Mouse (Mus musculus) cortical plate, adult 2 months (tissue): Measurements from ENCODE around the gene Anapc4. TPM values are rescaled to one million over a fixed set of nuclear protein-coding genes. Genes with fewer than 3 reads are reported as not detected.
A peak's percentile ranks its signal among the peaks of the same experiment; 100 is the strongest.

Experiments
- H3K27ac ChIP-seq: fragments of 200-500 bp; 2 replicates; pipeline ENCODE4 v1.5.1; 2012; ENCODE audit warnings: low read length, control low read depth, inconsistent platforms; ENCODE audit not compliant: insufficient read depth
- H3K4me1 ChIP-seq: fragments of 200-500 bp; 2 replicates; pipeline ENCODE4 v1.6.1; 2011; ENCODE audit warnings: low read length; ENCODE audit not compliant: control insufficient read depth, insufficient read depth
- H3K4me3 ChIP-seq: fragments of 200-500 bp; 2 replicates; pipeline ENCODE4 v1.5.1; 2011; ENCODE audit warnings: mild to moderate bottlenecking, low read length, control low read depth; ENCODE audit not compliant: insufficient read depth
- CTCF ChIP-seq: fragments of 200-500 bp; IDR thresholded peaks from 2 replicates; pipeline ENCODE4 v1.5.1; 2011; ENCODE audit warnings: mild to moderate bottlenecking, control low read depth, low read length; ENCODE audit not compliant: insufficient read depth; ENCODE audit errors: extremely low read depth
- POLR2A ChIP-seq: fragments of 200-500 bp; IDR thresholded peaks from 2 replicates; pipeline ENCODE4 v1.6.1; 2011; ENCODE audit warnings: mild to moderate bottlenecking, low read length, control low read depth; ENCODE audit not compliant: insufficient read depth; ENCODE audit errors: extremely low read depth
- polyA plus RNA-seq: library from polyadenylated mRNA; depleted of rRNA; stranded (reverse); fragments of >200 nt; gene quantifications from 2 replicates; pipeline ENCODE4 v1.2.3, GENCODE M21; 2012

The Anapc4 gene
- polyA plus RNA-seq, 1 experiment: 98.5 TPM

DNA sequence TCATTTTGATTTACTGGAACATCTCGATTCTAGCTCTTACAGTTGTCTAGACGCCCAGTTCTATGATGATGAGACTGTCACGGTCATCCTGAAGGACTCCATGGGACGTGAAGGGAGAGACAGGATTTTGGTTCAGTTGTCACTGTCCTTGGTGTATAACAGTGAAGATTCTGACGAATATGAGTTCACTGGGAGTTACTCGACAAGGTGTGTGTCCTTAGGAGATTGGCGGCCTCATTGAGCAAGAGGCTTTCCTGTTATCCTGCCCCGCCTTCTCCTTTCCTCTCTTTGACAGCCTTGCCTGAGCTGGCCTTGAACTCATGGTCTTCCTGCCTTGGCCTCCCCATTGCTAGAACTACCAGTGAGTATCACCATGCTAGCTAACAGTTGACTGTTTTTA, 30.6 kb downstream of the Anapc4 start:
- H3K4me3 ChIP-seq: no peak overlapping the region
- no peak overlapping the region for H3K27ac ChIP-seq
- TF ChIP-seq CTCF: no peak
- TF ChIP-seq POLR2A: no peak
- H3K4me1 ChIP-seq: no peaks in the 10 kb centered on the region

DNA sequence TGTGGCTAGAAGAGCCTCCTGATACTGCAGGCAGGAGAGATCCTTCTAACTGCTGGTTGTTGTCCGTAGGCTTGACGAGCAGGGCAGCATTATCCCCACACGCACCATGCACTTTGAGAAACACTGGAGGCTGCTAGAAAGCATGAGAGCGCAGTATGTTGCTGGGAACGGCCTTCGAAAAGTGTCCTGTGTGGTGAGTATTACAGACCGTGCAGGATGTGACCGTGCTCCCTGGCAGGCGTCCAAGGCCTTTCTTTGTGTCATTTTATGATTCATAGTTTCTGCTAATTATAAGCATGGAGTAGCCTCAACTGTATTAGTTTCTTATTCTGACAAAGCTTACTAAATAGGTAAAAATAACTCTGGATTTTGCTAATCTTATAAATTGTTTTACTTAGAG, 32.0 kb downstream of the Anapc4 start:
- Histone ChIP-seq H3K4me3 (no peak overlapping the region), H3K4me1 (no peaks in the 10 kb centered on the region), H3K27ac (no peak overlapping the region)
- TF ChIP-seq CTCF (no peak), POLR2A (no peak)

DNA sequence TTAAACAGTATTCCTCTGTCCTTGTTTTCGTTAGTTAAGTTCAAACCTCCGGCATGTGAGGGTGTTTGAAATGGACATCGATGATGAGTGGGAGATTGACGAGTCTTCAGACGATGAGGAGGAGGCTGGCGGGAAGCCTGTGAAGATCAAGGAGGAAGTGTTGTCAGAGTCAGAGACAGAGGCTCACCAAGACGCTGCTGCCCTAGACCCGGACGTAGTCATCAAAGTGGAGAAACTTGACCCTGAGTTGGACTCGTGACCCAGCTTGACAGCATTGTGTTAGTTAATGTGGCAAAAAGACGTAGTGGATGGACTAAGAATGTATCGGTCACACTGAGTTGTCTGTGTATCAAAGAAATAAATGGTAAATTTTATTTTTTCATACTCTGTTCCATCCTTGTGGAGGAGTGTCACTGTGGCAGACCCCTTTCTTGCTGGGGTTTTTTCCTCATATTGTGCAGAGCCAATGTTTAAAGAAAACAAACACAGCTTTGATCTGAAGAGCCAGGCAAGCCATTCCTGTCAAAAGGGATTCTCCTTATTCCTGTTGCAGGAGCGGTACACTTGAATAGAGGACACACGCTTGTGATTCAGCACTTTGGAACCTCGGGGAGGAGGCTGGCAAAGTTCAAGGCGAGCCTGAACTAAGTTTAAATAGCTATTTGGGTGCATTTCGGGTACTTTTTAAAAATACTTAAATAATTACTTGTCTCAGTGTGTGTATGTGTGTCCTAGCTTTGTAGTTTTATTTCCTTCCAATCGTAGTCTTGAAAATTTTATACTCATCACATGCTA, 32.7 kb downstream of the Anapc4 start:
- TF ChIP-seq CTCF: no peak
- no peak for TF ChIP-seq POLR2A
- H3K27ac ChIP-seq: no peak overlapping the region
- H3K4me3 ChIP-seq: no peak overlapping the region
- H3K4me1 ChIP-seq: no peaks in the 10 kb centered on the region

DNA sequence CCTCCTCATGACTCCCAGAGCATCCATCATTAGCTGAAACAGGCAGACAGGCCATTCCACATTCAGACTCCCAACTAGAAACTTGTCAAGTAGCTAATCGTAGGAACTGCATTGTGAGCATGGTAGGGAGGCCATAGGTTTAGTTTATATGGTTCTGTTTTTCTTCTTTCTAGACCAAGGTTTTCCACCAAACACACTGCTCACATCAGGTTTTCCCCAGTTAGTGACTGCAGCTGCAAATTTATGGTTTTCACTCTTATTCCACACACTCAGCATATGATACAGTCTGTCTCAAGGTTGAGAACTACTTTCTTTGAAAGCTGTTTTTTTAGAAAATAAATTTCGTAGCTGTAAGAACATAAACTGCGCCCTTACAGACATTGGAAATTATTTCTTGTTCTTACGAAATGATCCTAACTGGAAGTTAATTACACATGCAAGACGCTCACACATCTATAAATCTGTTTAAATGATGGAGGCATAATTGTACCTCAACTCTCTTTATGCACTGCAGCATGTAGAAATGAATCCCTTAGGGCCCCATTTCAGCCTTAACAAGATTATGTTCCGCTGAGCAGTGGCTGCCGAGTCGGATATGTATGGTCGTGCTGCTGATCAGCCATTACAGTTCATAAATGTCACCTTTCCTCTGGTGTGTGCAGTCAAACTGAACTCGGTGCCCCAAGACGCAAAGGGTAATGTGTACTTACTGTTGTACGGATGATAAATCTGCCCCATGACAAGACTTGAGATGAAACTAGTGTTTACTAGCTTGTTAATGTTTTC, 35.3 kb downstream of the Anapc4 start:
- no peaks in the 10 kb centered on the region for H3K4me1 ChIP-seq
- H3K27ac ChIP-seq: no peak overlapping the region
- TF ChIP-seq POLR2A (no peak), CTCF (no peak)
- no peak overlapping the region for H3K4me3 ChIP-seq

DNA sequence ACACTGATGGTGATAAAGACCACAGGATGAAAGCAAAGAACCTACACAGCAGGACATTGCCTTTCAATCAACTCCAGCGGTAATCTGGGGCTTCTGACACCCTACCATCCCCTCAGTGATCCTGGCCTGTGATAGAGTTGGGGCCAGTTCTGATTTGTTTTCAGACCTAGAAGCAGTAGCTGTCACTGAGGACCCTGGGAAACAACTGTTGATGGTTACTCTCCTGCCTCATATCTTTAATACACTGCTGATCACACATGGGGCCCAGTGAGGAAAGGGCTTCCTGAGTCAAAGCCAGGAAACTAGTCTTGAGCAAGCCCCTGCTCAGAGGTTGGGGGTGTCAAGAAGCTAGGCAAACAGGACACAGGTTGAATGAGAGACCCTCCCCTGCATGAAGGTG, 37.6 kb downstream of the Anapc4 start:
- no peak for TF ChIP-seq CTCF
- TF ChIP-seq POLR2A: no peak
- no peaks in the 10 kb centered on the region for H3K4me1 ChIP-seq
- H3K27ac ChIP-seq: no peak overlapping the region
- H3K4me3 ChIP-seq: no peak overlapping the region

DNA sequence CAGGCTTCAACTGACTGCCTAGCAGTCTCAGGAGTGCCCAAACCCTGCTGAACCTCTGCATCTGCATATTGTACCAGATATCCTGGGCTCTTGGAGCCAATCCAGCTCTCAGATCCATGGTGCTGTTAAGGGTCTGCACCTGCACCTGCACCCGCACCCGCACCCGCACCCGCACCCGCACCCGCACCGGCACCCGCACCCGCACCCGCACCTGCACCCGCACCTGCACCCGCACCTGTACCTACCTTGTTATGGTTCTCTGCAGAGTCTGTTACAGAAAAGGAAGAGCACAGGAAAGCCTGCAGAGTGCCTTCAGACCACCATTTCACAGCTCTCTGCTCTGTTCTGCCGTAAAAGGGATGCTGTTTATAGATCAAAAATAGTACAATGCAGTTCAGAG, 38.2 kb downstream of the Anapc4 start:
- Histone ChIP-seq H3K4me1 (no peaks in the 10 kb centered on the region), H3K27ac (no peak overlapping the region), H3K4me3 (no peak overlapping the region)
- TF ChIP-seq CTCF: no peak
- no peak for TF ChIP-seq POLR2A

DNA sequence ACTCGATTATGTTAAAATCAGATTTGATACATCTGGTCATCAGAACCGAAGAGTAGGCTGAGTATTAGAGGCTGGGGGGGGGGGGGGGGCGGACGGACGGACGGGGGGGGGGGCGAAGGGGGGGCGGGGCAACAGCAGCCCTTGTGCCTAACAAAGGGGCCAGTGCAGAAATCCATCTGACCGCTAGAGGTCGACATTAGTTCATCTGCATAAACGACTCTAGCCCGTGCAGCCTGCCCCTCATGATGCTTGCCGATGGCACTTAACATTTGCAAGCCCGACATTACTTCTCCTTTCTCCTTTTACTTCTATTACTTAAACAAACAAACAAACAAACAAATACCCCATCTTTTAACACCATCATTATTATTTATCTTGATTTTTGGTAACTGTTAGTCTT, 45.0 kb downstream of the Anapc4 start:
- TF ChIP-seq CTCF (peak; percentile 93), POLR2A (no peak)
- Histone ChIP-seq H3K4me3 (no peak overlapping the region), H3K27ac (no peak overlapping the region), H3K4me1 (no peaks in the 10 kb centered on the region)

DNA sequence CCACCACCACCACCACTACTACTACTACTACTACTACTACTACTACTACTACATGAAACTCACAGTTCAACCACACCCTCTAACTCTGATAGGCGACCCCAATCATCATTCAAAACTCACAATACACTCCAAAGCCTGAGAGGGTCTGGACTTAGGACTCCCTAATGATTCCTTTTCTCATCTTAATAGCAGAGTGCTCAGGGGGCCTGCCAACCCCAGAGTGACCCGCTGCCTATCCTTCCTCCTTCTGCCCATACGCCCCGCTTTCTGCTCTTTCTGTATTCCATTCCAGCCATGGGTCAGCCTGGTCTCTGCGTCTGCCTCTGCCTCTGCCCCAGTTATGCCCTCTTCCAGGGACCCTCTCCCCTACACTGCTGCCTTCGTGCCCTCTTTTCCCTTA, 46.1 kb downstream of the Anapc4 start:
- H3K27ac ChIP-seq: no peak overlapping the region
- no peaks in the 10 kb centered on the region for H3K4me1 ChIP-seq
- TF ChIP-seq POLR2A (no peak), CTCF (no peak)
- H3K4me3 ChIP-seq: no peak overlapping the region

DNA sequence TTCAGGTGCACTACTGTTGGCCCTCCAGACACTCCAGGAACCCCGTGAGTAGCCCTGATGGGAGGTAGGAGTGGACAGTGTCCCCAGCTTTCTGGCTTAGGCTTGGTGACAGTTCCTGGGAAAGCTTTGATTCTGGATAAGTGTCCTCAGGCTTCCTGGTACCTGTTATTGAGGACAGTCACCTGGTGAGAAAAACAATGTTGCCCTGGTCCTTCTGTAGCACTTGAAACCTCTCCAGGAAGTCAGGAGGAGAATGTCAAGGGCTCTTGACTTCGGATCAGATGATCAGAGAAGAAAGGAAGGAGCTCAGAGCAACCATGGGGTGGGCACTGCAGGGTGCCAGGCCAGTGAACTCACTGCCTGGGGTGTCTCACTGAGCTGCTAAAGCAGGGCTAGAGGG, 48.6 kb downstream of the Anapc4 start:
- no peak for TF ChIP-seq POLR2A
- no peak for TF ChIP-seq CTCF
- Histone ChIP-seq H3K4me3 (no peak overlapping the region), H3K4me1 (no peaks in the 10 kb centered on the region), H3K27ac (no peak overlapping the region)

DNA sequence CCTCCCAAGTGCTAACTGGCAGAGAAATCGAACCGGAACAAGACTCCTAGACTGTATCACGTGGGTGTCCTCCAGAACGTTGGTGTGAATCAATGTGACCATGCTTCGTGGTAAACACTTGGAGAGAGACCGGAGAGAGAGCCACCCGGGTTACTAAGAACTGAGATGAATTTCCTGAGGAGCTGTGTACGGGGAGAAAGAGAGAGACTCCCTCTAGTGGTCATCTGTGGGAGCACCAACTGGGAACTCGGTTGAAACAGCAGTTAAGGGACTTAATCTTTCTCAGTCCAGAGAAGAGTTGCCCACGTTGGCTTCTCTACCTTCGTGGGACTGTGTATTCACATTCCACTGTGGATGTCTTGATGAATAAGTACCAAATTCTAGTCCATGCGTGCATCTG, 53.3 kb downstream of the Anapc4 start:
- Histone ChIP-seq H3K4me3 (no peak overlapping the region), H3K27ac (no peak overlapping the region), H3K4me1 (no peaks in the 10 kb centered on the region)
- TF ChIP-seq CTCF (peak; percentile 62), POLR2A (no peak)
